Mouse (Mus musculus) G1E-ER4 (cell line): ENCODE results near the gene Tnfrsf1a. TPM values are rescaled to one million over a fixed set of nuclear protein-coding genes. Genes with fewer than 3 reads are reported as not detected.

Source experiments
- GATA1 ChIP-seq: IDR thresholded peaks from one replicate; pipeline ENCODE4 v1.8.0; 2012; ENCODE audit warnings: low read length, inconsistent platforms
- polyA plus RNA-seq: library from polyadenylated mRNA; stranded (reverse); fragments of >175 nt; gene quantifications from 2 replicates; pipeline ENCODE4 v1.2.3, GENCODE M21; 2012

The Tnfrsf1a gene
- polyA plus RNA-seq, 1 experiment: not detected

- no peak for TF ChIP-seq GATA1
Measured at GRCm38 (mm10) chr6:125318981-125319918, 29.9 kb upstream of the Tnfrsf1a start.

GRCm38 (mm10) chr6:125319919-125320296 lies 29.3 kb upstream of the Tnfrsf1a start:
- no peak for TF ChIP-seq GATA1

- TF ChIP-seq GATA1: no peak
Measured at GRCm38 (mm10) chr6:125320323-125320722, 28.8 kb upstream of the Tnfrsf1a start, which contains the start of gene Scnn1a. Gene Scnn1a (plus strand): TSS chr6:125320659.

- no peak for TF ChIP-seq GATA1
Measured at GRCm38 (mm10) chr6:125321114-125321855, 27.9 kb upstream of the Tnfrsf1a start.

GRCm38 (mm10) chr6:125322794-125323193 lies 26.4 kb upstream of the Tnfrsf1a start:
- no peak for TF ChIP-seq GATA1

- no peak for TF ChIP-seq GATA1
Measured at GRCm38 (mm10) chr6:125323547-125323946, 25.6 kb upstream of the Tnfrsf1a start.

GRCm38 (mm10) chr6:125325337-125325736 lies 23.8 kb upstream of the Tnfrsf1a start:
- no peak for TF ChIP-seq GATA1

GRCm38 (mm10) chr6:125328243-125328642 lies 20.9 kb upstream of the Tnfrsf1a start:
- no peak for TF ChIP-seq GATA1

GRCm38 (mm10) chr6:125330626-125331326 lies 18.4 kb upstream of the Tnfrsf1a start:
- TF ChIP-seq GATA1: no peak

GRCm38 (mm10) chr6:125333112-125333899 lies 15.9 kb upstream of the Tnfrsf1a start:
- no peak for TF ChIP-seq GATA1

- TF ChIP-seq GATA1: no peak
Measured at GRCm38 (mm10) chr6:125334356-125334755, 14.8 kb upstream of the Tnfrsf1a start.

- no peak for TF ChIP-seq GATA1
Measured at GRCm38 (mm10) chr6:125338791-125339660, 10.1 kb upstream of the Tnfrsf1a start.

GRCm38 (mm10) chr6:125340244-125340643 lies 8.9 kb upstream of the Tnfrsf1a start:
- TF ChIP-seq GATA1: no peak

- no peak for TF ChIP-seq GATA1
Measured at GRCm38 (mm10) chr6:125342198-125342597, 7.0 kb upstream of the Tnfrsf1a start.
